Mouse (Mus musculus) activated CD4-positive, CD25-positive, alpha-beta regulatory T cell, adult 4 months (primary cell): ENCODE data around the gene Cacnb2. TPM values are rescaled to one million over a fixed set of nuclear protein-coding genes. Genes with fewer than 3 reads are reported as not detected.

Experiments used
- ATAC-seq: one replicate; pipeline ENCODE4 v1.8.0; 2017
- polyA plus RNA-seq, 2 experiments: library from polyadenylated mRNA; unstranded; fragments of 100-300 nt; shearing (Covaris generic); gene quantifications; one replicate each; pipeline ENCODE4 v1.2.1; 2017

Gene Cacnb2
- polyA plus RNA-seq, 2 experiments from 2014 or later, result 0.15 TPM; not detected in 1

GRCm38 (mm10) chr2:14774857-14775495 lies 172.1 kb downstream of the Cacnb2 start:
- no peak for ATAC-seq

- no peak for ATAC-seq
Measured at GRCm38 (mm10) chr2:14787983-14788382, 185.1 kb downstream of the Cacnb2 start.

GRCm38 (mm10) chr2:14801446-14802046 lies 198.7 kb downstream of the Cacnb2 start:
- ATAC-seq, result no peak

GRCm38 (mm10) chr2:14807650-14808347 lies 204.9 kb downstream of the Cacnb2 start:
- ATAC-seq, result no peak

- ATAC-seq, result no peak
Measured at GRCm38 (mm10) chr2:14814977-14815376, 212.1 kb downstream of the Cacnb2 start.

GRCm38 (mm10) chr2:14818651-14819050 lies 215.8 kb downstream of the Cacnb2 start:
- ATAC-seq, result no peak

- ATAC-seq, result no peak
Measured at GRCm38 (mm10) chr2:14820946-14821345, 218.1 kb downstream of the Cacnb2 start.

- no peak for ATAC-seq
Measured at GRCm38 (mm10) chr2:14823105-14823504, 220.2 kb downstream of the Cacnb2 start.

GRCm38 (mm10) chr2:14823816-14824348 lies 221.0 kb downstream of the Cacnb2 start:
- no peak for ATAC-seq

GRCm38 (mm10) chr2:14825146-14825545 lies 222.3 kb downstream of the Cacnb2 start:
- no peak for ATAC-seq

- no peak for ATAC-seq
Measured at GRCm38 (mm10) chr2:14829451-14829850, 226.6 kb downstream of the Cacnb2 start.

GRCm38 (mm10) chr2:14831308-14831707 lies 228.4 kb downstream of the Cacnb2 start:
- no peak for ATAC-seq

- ATAC-seq, result no peak
Measured at GRCm38 (mm10) chr2:14834700-14835317, 231.9 kb downstream of the Cacnb2 start.

GRCm38 (mm10) chr2:14841272-14841671 lies 238.4 kb downstream of the Cacnb2 start:
- ATAC-seq, result no peak

- ATAC-seq, result no peak
Measured at GRCm38 (mm10) chr2:14846727-14847126, 243.8 kb downstream of the Cacnb2 start.

- no peak for ATAC-seq
Measured at GRCm38 (mm10) chr2:14847188-14847587, 244.3 kb downstream of the Cacnb2 start.

- no peak for ATAC-seq
Measured at GRCm38 (mm10) chr2:14850831-14851230, 247.9 kb downstream of the Cacnb2 start.

GRCm38 (mm10) chr2:14851383-14851782 lies 248.5 kb downstream of the Cacnb2 start:
- ATAC-seq, result no peak

GRCm38 (mm10) chr2:14854054-14854453 lies 251.2 kb downstream of the Cacnb2 start:
- no peak for ATAC-seq

GRCm38 (mm10) chr2:14858301-14858700 lies 255.4 kb downstream of the Cacnb2 start:
- no peak for ATAC-seq

- ATAC-seq, result no peak
Measured at GRCm38 (mm10) chr2:14860350-14860749, 257.5 kb downstream of the Cacnb2 start.

GRCm38 (mm10) chr2:14861613-14862012 lies 258.7 kb downstream of the Cacnb2 start:
- ATAC-seq, result no peak

- no peak for ATAC-seq
Measured at GRCm38 (mm10) chr2:14862981-14863380, 260.1 kb downstream of the Cacnb2 start.
